Mouse (Mus musculus) limb, embryonic 13.5 days (tissue): Measurements from ENCODE around the gene Scube2. TPM values are rescaled to one million over a fixed set of nuclear protein-coding genes. Genes with fewer than 3 reads are reported as not detected.

Experiments
- ATAC-seq: fragments of 200-750 bp; cut with Nextera tagmentation; 2 replicates; pipeline ENCODE4 v1.8.0; 2017; ENCODE audit warnings: low read depth, moderate number of reproducible peaks, moderate TSS enrichment; ENCODE audit not compliant: low FRiP score
- H3K27ac ChIP-seq: fragments of 300-500 bp; sonication (generic); 2 replicates; pipeline ENCODE4 v1.5.1; 2015; ENCODE audit warnings: inconsistent platforms, mild to moderate bottlenecking, moderate library complexity
- H3K27me3 ChIP-seq: fragments of 300-500 bp; sonication (generic); 2 replicates; pipeline ENCODE4 v1.6.1; 2015; ENCODE audit warnings: mild to moderate bottlenecking, inconsistent platforms
- H3K36me3 ChIP-seq: fragments of 300-500 bp; sonication (generic); 2 replicates; pipeline ENCODE4 v1.6.1; 2015; ENCODE audit warnings: inconsistent platforms, mild to moderate bottlenecking, moderate library complexity
- H3K4me1 ChIP-seq: fragments of 300-500 bp; sonication (generic); 2 replicates; pipeline ENCODE4 v1.6.1; 2015; ENCODE audit warnings: inconsistent platforms
- H3K4me2 ChIP-seq: fragments of 300-500 bp; sonication (generic); replicated peaks from 2 replicates; pipeline ENCODE4 v1.6.1; 2015; ENCODE audit warnings: inconsistent platforms, mild to moderate bottlenecking, moderate library complexity
- H3K4me3 ChIP-seq: fragments of 300-500 bp; sonication (generic); 2 replicates; pipeline ENCODE4 v1.5.1; 2015; ENCODE audit warnings: moderate library complexity, mild to moderate bottlenecking, inconsistent platforms
- H3K9ac ChIP-seq: fragments of 300-500 bp; sonication (generic); 2 replicates; pipeline ENCODE4 v1.6.1; 2015; ENCODE audit warnings: mild to moderate bottlenecking, inconsistent platforms
- H3K9me3 ChIP-seq: fragments of 300-500 bp; sonication (generic); 2 replicates; pipeline ENCODE4 v1.6.1; 2016; ENCODE audit warnings: inconsistent platforms
- WGBS: fragments of 180-500 bp; shearing (Covaris S2); methylation state at CpG from one replicate; pipeline ENCODE4 v1.1.7; 2015; 5-methylcytosine and 5-hydroxymethylcytosine counted together
- polyA plus RNA-seq: library from polyadenylated mRNA; unstranded; fragments of >200 nt; fragmentation: Nextera tagmentation; extraction: Ambion mirVana; gene quantifications from 2 replicates; pipeline ENCODE4 v1.2.1, GENCODE M21; 2015

Gene Scube2
- polyA plus RNA-seq, 1 experiment from 2014 or later, result 6.5 TPM

DNA sequence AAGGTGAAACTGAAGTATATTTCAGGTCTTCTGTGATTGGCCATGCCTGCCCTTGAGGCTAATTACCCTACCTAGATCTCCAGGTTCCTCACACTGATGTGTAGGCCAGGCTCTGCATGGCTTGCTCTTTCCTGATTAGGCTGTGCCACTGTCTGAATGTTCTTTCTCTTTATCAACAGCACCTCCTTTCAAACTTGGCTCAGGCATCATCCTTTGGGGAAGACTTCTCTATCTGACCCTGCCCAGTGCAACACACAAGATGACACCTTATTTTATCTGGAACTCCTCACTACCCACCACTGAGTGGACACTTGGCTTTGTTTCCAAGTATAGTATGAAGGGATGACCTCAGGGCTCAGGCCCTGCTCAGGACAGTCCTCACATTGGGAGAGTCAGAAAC is 47.5 kb downstream of the Scube2 start:
- no peak overlapping the region for H3K4me3 ChIP-seq
- ATAC-seq, result no peak
- H3K27me3 ChIP-seq, result no peaks in the 10 kb centered on the region
- no peaks in the 10 kb centered on the region for H3K9me3 ChIP-seq
- no peaks in the 10 kb centered on the region for H3K36me3 ChIP-seq
- no peak overlapping the region for H3K9ac ChIP-seq
- H3K4me2 ChIP-seq, result no peak overlapping the region
- no peaks in the 10 kb centered on the region for H3K4me1 ChIP-seq
- H3K27ac ChIP-seq, result no peak overlapping the region

DNA sequence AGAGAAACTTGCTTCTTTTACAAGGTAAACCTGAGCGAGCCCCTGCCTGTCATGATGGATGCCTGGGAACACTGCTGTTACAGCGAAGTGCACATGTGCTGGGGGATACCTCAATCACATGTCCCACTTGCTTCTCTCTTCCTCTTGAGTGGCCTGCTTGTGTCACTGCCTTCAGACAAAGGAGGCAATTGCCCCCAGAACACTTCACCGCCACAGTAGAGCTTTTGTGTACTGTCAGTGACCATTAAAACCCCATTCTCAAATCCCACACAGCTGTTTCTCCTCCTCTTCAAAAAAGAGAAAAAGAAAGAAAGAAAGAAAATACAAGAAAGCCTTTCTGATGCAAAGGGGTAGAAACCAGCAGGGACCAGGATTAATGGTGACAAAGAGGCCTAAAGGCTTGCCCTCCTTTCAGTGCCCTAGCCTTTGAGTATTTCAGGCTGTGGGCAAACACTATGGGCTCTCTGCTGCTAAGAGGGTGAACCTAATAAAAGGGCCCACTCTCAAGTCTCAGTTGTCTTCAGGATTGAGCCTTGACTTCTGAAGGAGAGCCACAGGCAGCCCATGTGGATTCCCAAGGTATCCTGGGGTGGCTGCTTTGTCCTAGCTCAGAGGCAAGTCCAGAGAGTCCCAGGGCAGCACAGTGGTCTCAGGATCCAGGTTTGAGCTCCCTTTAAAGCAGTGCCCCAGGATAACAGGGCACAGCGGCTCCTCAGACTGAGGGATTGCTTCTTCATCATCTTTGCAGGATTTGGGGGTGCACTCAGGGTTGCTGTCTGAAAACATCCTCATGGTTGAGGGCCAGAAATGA is 51.9 kb downstream of the Scube2 start:
- no peak for ATAC-seq
- Histone ChIP-seq H3K27ac (no peak overlapping the region), H3K9me3 (no peaks in the 10 kb centered on the region), H3K9ac (no peak overlapping the region), H3K4me1 (no peaks in the 10 kb centered on the region), H3K4me2 (no peak overlapping the region), H3K4me3 (no peak overlapping the region), H3K27me3 (no peaks in the 10 kb centered on the region), H3K36me3 (no peaks in the 10 kb centered on the region)
- 66% methylated on average over 4 of the region's 4 CpGs for WGBS

DNA sequence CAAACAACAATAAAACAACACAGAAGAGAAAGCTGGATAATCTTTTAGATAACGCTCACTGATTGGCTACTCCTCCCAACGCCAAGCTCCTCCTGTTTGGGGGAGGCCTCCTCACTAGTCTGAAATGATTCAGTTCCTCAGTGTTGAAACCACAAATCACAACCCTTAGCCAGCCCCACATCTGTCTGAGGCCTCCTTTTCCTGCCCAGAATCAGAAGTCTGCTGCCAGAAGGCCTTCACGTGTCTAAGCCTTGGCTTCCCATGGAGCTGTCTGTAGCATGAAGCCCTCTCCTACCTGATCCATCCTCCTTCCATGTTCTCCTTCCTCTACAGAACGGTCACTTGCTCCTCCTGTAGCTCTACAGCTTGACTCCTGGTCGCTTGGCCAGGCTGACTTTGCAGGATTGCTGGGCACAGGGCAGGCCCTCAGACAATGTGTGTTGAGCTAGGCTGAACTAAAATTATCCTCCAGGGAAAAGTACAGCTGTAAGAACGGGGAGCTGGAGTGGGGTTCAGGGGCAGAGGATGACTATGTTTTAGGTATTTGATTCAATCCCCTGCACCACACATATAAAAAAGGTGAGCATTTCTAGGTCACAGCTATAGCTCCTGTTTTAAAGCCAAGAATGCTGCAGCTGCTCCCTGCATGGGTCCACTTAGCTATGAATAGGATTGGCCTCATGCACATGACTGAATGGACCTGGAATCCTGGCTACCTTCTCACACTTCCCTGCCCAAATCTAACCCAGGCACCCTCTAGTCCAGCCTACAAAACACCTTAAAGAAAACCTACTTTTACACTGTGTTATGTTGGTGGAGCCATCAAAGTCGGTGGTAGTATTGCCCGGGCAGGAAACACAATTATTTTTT is 57.6 kb downstream of the Scube2 start:
- WGBS, result 71% methylated on average over 8 of the region's 8 CpGs
- no peak overlapping the region for H3K27ac ChIP-seq
- peaks cover 4% of the 10 kb centered on the region; the same call in 1 of the 2 replicates for H3K27me3 ChIP-seq
- H3K4me1 ChIP-seq, result no peaks in the 10 kb centered on the region
- H3K9ac ChIP-seq, result no peak overlapping the region
- H3K36me3 ChIP-seq, result no peaks in the 10 kb centered on the region
- H3K4me2 ChIP-seq, result no peak overlapping the region
- ATAC-seq, result no peak
- no peaks in the 10 kb centered on the region for H3K9me3 ChIP-seq
- no peak overlapping the region for H3K4me3 ChIP-seq

DNA sequence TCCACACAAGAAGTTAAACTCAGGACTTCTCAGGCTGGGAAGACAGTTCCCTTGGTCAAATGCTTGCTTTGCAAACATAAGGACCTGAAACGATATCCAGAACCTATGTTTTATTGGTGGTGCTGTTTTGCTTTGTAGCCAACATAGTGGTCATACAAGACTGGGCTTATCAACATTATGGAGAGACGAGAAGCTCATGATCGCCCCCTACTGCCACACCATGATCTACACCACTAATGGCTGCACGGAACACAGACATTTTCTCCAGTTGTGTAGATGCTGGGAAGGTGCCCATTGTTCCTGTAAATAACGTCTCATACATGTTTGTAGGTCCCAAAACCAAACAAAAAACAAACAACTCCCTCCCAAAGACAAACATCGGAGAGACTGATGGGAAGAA is 60.6 kb downstream of the Scube2 start:
- WGBS, result 65% methylated on average over 6 of the region's 6 CpGs
- no peak overlapping the region for H3K9ac ChIP-seq
- no peak overlapping the region for H3K27ac ChIP-seq
- no peaks in the 10 kb centered on the region for H3K36me3 ChIP-seq
- H3K4me2 ChIP-seq, result no peak overlapping the region
- peaks cover 4% of the 10 kb centered on the region; the same call in 1 of the 2 replicates for H3K27me3 ChIP-seq
- no peak overlapping the region for H3K4me3 ChIP-seq
- ATAC-seq, result no peak
- no peaks in the 10 kb centered on the region for H3K9me3 ChIP-seq
- H3K4me1 ChIP-seq, result no peaks in the 10 kb centered on the region

DNA sequence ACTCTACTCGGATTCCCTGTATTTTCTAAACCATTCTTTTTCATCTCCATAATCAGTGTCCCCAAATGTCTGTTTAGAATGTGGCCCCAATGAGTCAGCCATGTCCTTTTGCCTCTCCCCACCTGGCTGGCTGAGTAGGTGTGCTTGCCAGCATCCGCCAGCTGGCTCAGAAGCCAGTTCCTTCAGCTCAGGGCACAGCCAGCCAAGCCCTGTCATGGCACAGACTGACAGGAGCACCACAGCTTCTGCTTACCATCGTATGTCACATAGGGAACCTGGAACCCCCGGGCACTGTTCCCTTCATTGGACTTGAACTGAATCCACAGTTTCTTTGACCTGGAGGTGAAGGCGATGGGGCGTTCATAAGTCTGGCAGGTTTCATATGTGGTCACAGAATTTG is 61.1 kb downstream of the Scube2 start:
- Histone ChIP-seq H3K9me3 (no peaks in the 10 kb centered on the region), H3K4me3 (no peak overlapping the region), H3K4me2 (no peak overlapping the region), H3K36me3 (no peaks in the 10 kb centered on the region), H3K4me1 (no peaks in the 10 kb centered on the region), H3K27me3 (peaks cover 4% of the 10 kb centered on the region; the same call in 1 of the 2 replicates), H3K9ac (no peak overlapping the region), H3K27ac (no peak overlapping the region)
- no peak for ATAC-seq
- 89% methylated on average over 6 of the region's 6 CpGs for WGBS

DNA sequence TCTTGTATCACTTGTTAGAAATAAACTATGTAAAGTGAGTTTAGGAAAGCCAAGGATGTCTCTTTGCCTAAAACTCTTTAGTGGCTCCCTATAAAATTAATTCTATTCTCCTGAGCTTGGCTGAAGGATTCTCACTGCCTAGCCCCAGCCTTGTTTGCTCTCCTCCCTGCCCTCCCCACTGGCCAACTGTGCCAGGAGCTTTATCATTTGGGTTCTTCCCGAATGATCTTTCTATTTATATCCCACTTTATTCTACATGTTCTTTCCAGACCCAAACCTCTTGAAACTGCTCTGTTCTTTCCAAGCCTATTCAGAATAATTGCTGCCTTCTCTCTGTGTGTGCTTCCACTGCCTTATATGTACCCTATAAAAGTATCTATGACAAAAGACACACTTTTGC is 62.0 kb downstream of the Scube2 start:
- H3K4me3 ChIP-seq, result no peak overlapping the region
- ATAC-seq, result no peak
- H3K9me3 ChIP-seq, result no peaks in the 10 kb centered on the region
- H3K36me3 ChIP-seq, result no peaks in the 10 kb centered on the region
- H3K9ac ChIP-seq, result no peak overlapping the region
- no peak overlapping the region for H3K27ac ChIP-seq
- H3K4me2 ChIP-seq, result no peak overlapping the region
- WGBS, result 84% methylated on average over 1 of the region's 1 CpGs
- peaks cover 4% of the 10 kb centered on the region; the same call in 1 of the 2 replicates for H3K27me3 ChIP-seq
- H3K4me1 ChIP-seq, result no peaks in the 10 kb centered on the region

DNA sequence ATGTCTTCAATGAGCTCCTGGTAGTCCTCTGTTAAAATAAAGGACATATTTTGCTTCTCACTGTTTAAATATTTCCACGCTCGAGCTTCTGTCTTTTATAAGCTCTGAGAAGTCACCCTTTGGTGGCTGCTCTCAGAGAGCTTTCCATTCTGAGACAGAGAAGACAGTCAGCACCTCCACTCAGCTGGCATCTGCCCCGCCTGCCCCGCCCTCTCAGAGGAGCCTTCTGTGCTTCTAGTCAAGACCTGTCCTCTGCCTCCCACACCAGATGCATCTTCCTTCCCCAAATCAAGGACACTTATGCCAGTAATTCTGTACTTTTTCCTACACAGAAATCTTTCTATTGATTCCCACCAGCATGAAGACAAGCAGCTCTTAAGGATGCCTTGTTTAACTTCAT is 64.9 kb downstream of the Scube2 start:
- Histone ChIP-seq H3K27ac (no peak overlapping the region), H3K9ac (no peak overlapping the region), H3K4me2 (no peak overlapping the region), H3K9me3 (no peaks in the 10 kb centered on the region), H3K36me3 (no peaks in the 10 kb centered on the region), H3K27me3 (peaks cover 4% of the 10 kb centered on the region; the same call in 1 of the 2 replicates), H3K4me1 (no peaks in the 10 kb centered on the region), H3K4me3 (no peak overlapping the region)
- no peak for ATAC-seq
- WGBS, result 80% methylated on average over 4 of the region's 4 CpGs

DNA sequence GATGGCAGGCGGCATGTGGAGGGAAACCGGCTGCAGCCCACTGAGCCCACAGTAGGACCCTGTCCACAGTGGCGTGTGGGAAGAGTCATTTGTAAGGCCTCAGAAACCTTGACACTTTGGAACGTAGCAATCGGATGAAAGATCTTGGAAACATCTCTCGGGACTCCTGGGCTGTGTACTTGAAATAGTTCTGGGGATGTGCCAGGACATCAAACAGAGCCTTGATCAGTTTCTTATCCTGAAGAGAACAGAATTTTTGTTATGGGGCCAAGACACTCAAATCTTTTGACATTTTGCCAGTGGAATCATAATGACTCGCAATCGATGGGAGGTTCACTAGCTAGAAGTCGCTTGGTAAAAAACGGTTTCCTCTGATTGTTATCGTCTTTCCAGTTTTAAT is 66.3 kb downstream of the Scube2 start:
- H3K27ac ChIP-seq, result no peak overlapping the region
- no peak overlapping the region for H3K4me2 ChIP-seq
- no peak overlapping the region for H3K9ac ChIP-seq
- 87% methylated on average over 11 of the region's 11 CpGs for WGBS
- H3K4me1 ChIP-seq, result 0 out of 2 replicates have a peak, but pooled peaks cover 3% of the 10 kb centered on the region
- peaks cover 1% of the 10 kb centered on the region; the same call in 1 of the 2 replicates for H3K27me3 ChIP-seq
- no peaks in the 10 kb centered on the region for H3K36me3 ChIP-seq
- H3K4me3 ChIP-seq, result no peak overlapping the region
- no peaks in the 10 kb centered on the region for H3K9me3 ChIP-seq
- ATAC-seq, result no peak

DNA sequence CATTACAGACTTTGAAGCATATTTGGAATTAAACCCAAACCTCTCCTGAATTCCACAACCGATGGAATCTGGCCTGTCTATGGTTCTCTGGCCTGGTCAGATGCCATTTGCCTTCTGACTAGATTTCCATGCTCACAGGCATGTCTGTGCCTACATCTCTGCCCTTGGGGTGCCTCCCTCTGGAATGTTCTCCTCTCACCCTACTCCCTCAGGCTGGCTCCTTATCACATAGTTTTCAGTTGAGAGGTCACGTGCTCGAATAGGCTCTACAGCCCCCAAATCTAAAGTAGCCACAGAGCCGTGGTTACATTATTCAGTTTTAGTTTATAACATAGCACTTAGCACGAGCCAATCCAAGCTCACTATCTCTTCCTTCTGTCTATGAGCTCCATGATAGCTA is 69.9 kb downstream of the Scube2 start:
- no peak for ATAC-seq
- H3K36me3 ChIP-seq, result no peaks in the 10 kb centered on the region
- WGBS, result 76% methylated on average over 5 of the region's 5 CpGs

DNA sequence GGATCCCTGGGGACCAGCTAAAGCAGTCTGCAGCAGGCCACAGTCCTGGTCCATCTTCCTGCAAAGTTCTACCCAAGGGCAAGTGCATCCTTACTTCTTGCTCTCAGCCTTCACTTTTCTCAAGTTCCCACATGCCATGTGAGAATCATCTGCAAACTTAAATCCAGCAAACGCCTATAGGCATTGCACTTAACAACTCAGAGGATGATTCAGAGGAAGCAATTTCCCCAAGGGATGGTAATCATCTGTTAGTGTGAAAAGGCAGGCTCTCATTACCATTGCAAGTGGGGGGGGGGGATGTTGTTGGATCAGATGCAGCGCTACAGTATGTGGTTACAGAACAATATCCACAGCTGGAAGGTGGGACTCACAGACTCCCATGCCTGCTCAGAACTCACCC is 70.9 kb downstream of the Scube2 start:
- H3K27me3 ChIP-seq, result no peaks in the 10 kb centered on the region
- no peak overlapping the region for H3K4me3 ChIP-seq
- no peak for ATAC-seq
- no peak overlapping the region for H3K4me2 ChIP-seq
- 0 out of 2 replicates have a peak, but pooled peaks cover 3% of the 10 kb centered on the region for H3K4me1 ChIP-seq
- H3K9ac ChIP-seq, result no peak overlapping the region
- WGBS, result 69% methylated on average over 2 of the region's 2 CpGs
- no peaks in the 10 kb centered on the region for H3K9me3 ChIP-seq
- no peaks in the 10 kb centered on the region for H3K36me3 ChIP-seq
- no peak overlapping the region for H3K27ac ChIP-seq

More for the DNA sequence above, 69.9 kb downstream of the Scube2 start:
- H3K9me3 ChIP-seq, result no peaks in the 10 kb centered on the region
- H3K27me3 ChIP-seq, result no peaks in the 10 kb centered on the region
- H3K4me1 ChIP-seq, result 0 out of 2 replicates have a peak, but pooled peaks cover 3% of the 10 kb centered on the region
- H3K4me3 ChIP-seq, result no peak overlapping the region
- H3K4me2 ChIP-seq, result no peak overlapping the region
- H3K27ac ChIP-seq, result no peak overlapping the region
- no peak overlapping the region for H3K9ac ChIP-seq

DNA sequence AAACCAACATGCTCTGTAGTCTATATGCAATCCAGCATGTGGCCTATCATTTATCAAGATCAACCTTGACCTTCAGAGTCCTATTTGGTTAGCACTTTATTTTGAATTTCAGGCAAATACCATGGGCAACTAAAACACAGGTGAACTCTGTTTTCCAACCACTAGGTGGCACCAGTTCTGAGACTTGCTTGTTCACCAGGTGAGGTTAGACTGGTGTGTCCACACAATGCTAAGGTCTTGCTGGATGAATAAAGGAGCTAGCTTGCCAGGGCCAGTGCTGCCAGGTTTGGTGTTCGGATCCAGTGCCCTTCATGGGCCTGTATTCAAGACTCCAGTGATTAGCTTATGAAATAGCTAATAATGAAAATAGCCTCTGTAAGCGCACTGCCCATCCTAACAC is 72.7 kb downstream of the Scube2 start:
- ATAC-seq, result no peak
- Histone ChIP-seq H3K27ac (no peak overlapping the region), H3K4me3 (no peak overlapping the region), H3K36me3 (no peaks in the 10 kb centered on the region), H3K9ac (no peak overlapping the region), H3K4me2 (no peak overlapping the region), H3K4me1 (0 out of 2 replicates have a peak, but pooled peaks cover 3% of the 10 kb centered on the region), H3K27me3 (no peaks in the 10 kb centered on the region), H3K9me3 (no peaks in the 10 kb centered on the region)
- 74% methylated on average over 2 of the region's 2 CpGs for WGBS

DNA sequence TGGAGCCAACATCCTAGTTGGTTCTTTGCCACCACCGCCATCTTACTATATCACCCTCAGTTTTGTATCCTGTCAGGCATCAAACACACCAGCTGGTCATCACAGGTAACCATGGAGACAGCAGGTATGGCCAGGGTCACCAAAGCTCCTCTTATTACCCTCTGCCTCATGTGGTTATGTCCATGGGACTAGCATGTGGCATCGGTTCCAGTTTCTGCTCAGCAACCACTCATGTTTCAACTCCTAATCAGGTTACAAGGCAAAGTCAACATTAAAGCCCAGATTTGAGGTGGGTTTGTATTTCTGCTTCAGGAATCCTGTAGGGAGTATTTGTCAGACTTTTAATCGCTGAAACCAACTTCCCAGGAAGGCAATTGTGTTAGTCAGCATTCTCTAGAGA is 74.7 kb downstream of the Scube2 start:
- H3K27me3 ChIP-seq, result no peaks in the 10 kb centered on the region
- no peaks in the 10 kb centered on the region for H3K36me3 ChIP-seq
- H3K9me3 ChIP-seq, result no peaks in the 10 kb centered on the region
- no peak overlapping the region for H3K4me2 ChIP-seq
- H3K4me1 ChIP-seq, result 0 out of 2 replicates have a peak, but pooled peaks cover 3% of the 10 kb centered on the region
- 67% methylated on average over 3 of the region's 3 CpGs for WGBS
- no peak for ATAC-seq
- H3K27ac ChIP-seq, result no peak overlapping the region
- no peak overlapping the region for H3K9ac ChIP-seq
- no peak overlapping the region for H3K4me3 ChIP-seq
